Mouse (Mus musculus) CD4-positive, CD25-positive, alpha-beta regulatory T cell, adult 4 months (primary cell): ENCODE data around the gene Ppp1r12b. TPM values are rescaled to one million over a fixed set of nuclear protein-coding genes. Genes with fewer than 3 reads are reported as not detected.

Experiments used
- ATAC-seq: one replicate; pipeline ENCODE4 v1.8.0; 2017
- polyA plus RNA-seq, 2 experiments: library from polyadenylated mRNA; unstranded; fragments of 100-300 nt; shearing (Covaris generic); gene quantifications; one replicate each; pipeline ENCODE4 v1.2.1; 2017

Gene Ppp1r12b
- polyA plus RNA-seq, 2 experiments from 2014 or later = 7.7 to 7.9 TPM

DNA sequence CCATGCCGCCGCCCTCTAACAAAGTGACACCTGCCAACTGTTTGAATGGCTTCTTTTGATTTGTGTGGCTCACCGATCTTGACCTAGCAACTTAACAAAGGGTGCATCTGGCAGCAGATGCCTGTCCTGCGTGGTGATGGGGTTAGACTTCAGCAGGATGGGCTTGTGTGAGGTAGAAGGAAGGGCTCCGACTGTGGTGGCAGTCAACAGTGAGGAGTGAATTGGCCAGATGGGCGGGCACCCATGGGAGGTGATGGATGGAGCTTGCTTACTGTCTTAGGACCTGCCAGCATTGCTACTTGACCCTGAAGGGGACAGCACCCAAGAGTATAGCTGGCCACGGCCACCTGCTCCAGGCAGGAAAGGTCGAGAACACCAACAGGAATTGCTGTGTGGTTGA lies 241.6 kb downstream of the Ppp1r12b start:
- ATAC-seq = no peak

DNA sequence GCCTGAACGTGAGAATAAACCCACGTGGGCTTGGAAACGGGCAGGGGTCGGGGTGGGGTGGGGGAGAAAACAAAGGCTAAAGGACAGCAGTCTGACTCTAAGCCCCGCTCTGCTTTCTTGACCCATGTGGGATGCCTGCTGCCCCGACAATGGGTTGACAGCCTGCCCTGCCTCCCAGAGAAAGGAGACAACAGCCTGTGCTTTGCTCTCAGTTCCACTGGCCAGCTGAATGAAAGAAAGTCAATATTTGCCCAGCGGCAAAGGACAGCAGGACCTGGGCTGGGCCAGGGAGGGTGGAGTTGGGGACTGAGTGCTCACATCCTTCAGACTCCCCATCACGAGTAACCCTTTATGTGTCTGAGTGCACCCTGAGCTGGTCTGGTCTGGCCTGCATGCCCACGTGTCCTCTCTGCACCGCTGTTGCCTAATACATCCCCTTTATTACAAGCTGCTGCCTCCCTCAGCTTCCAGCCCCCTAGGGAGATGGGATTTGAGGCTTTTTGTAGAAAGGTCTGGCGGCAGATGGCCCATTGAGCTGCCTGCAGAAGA lies 242.2 kb downstream of the Ppp1r12b start:
- ATAC-seq = no peak

DNA sequence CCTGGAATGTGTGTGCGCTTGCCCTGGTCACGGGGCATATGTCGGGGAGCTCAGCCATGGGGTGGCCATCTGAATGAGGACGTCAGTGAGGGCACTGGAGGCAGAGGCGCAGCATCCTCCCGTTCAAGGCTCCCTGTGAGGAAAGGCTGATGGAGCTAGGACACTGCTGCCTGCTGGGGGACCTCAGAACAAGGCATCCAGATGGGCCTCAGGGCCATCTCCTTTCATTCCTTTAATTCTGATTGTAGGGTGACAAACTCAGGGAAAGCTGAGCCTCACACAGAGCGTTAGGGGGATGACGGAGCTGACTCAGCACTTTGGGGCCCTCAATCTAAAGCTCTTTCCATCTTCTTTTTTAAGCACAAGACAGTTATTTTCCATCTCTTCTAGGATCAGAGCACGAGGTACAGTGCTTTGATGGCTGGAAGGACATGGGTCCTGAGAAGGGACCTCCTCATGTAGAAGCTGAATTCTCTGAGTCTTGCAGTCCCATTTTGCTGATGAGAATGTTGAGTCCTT lies 242.9 kb downstream of the Ppp1r12b start:
- no peak for ATAC-seq

DNA sequence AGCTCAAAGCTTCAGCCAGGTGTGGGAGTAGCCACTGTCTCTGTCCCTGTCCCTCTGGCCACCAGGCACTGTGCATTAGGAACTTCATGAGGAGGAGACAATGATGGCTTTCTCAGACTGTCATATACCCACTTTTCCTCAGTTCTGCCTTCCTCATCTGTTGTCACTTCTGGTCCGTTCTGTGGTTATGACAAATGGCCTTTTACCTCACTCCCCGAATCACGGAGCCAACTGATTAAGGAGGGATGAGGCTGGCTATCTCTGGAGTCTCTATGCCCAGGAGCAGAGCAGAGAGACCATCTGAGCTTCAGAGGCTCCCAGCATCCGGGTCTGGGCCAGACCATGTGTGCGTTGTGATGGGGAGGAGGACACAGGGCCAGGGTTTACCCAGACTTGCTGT lies 244.1 kb downstream of the Ppp1r12b start:
- no peak for ATAC-seq

DNA sequence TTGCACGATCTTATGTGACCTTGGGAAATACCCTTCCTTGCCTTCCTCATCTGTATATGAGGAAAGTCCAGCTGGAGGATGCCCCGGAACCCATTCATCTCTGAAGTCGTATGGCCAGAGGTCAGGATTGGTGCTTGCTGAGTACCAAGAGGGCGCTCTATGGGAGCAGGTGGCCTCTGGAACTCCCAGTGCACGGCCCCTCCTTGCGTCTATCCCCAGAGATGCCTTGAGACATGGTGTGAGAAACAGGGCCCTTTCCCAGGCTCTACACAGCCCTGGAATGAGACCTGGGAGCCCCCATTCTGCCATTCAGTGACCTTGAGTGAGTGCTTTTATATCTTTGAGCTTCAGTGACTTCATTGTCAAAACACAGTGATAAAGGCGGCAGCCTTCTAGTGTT lies 244.7 kb downstream of the Ppp1r12b start:
- ATAC-seq = no peak

DNA sequence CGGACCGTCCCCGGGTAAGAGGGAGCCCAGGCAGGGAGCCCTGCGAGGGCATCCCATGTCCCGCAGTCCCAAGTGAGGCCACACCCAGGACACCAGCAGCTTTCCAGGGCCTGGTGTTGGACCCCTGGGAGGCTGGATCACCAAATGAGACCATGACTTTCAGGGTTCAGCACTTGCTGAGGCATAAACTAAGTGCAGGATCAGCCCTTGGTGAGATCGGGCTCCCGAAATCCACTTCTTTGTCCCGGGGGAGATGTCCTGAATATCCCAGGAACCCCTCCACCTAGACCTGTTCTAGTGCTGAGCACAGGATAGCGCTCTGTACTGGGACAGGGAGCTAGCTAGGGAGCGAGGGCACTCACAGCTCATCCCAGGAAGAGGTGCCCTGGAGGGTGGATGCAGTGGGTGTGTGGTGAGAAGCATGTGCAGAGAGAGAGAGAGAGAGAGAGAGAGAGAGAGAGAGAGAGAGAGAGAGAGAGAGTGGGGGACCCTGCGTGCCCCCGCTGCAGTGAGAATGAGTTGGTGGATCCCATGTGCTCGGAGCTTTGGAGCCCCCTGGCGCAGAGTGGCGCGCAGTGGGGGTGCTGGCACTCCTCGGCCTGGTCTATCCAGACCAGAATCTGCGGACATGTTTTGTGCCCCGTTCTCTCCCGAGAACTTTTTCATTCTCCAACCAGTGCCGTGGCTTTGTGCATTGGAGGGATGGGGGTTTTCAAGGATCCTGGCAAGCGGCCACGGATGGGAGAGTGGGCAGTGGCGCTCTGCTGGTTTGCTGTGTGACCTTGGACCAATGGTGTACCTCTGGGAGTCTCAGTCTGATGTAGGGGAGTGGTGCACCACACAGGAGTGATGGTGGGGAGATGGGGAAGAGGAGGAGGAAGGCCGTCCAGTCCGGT lies 246.1 kb downstream of the Ppp1r12b start:
- ATAC-seq = no peak

DNA sequence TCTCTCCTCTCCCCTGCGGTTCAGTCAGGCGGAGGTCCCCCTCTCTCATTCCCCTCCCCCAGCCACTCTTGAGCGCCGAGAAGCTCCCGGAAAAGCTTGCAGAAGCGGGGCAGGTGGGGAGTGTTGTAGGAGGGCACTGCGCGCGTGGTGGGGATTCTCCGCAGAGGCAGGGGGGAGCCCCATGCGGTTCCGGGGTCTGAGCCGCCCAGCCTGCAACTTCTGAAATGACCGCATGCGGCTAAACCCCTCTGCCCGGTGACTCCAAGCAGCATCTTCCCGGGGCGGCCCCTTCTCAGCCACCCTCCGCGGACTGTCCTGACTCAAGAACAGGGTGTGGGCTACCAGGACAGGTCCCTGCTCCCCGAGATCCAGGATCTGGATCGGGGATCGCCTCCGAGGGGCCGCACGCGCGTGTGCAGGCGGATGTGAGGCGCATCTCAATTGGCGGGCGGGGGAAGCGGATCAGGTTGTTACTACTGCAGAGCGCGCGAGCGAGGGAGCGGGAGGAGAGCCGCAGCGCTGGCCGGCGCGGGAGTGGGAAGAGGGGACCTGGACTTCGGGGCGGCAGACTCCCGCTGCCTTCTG lies 246.8 kb downstream of the Ppp1r12b start:
- no peak for ATAC-seq

DNA sequence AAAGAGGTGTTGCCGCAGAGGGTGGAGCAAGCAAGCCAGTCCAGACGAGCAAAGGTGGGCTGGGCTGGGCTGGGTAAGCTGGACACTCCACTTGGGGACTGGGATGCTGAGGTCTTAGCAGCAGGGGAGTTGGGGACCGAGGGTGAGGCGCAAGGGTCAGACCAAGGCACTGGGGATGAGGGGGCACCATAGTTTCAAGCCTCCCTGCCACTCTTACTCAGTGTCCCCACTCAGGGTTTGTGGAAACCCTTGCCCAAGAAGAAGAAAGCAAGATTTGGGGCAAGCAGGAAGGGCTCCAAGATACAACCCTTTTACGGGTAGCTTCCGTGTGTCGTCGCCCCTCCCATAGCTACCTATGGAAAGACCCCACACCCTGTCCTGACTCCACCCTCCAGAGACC lies 247.5 kb downstream of the Ppp1r12b start:
- ATAC-seq = no peak

DNA sequence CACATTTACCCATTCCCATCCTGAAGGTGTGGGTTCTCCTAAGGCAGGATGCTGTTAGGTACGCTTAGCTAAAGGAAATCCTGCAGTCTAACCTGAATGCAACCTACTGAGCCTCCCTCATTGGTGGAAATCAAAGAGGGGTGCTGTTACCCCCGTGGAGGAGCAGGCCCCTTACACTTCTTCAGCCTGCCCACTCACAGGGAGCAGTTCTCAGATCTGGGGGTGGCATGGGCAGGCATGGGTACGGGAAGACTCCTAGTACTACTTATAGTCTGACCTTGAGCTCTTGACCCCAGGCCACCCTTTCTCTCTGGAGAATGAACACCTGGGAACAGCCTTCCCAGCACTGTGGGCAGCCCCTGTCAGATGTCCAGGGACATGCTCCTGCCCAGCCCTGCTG lies 248.2 kb downstream of the Ppp1r12b start:
- ATAC-seq = no peak

DNA sequence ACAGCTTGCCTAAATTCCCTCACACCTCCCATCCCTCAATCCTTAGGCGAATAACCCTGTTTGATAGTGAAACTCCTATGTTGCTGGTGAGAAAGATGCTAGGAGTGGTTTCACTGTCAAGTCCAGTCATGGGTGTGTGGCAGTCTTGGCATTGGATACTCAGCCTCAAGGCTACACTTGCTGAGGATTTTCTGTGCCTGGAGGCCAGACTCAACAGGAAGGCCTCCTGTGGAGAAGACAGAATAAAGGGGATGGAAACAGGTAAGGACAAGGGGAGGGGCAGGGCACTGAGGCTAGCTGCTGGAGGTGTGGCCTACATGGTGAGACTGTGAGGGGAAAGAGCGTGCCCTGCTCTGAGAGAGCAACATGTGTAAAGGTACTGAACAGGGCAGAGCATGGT lies 249.2 kb downstream of the Ppp1r12b start:
- ATAC-seq = no peak

Other genes starting within 250 kb of the Ppp1r12b start
- 1 to 10 TPM; 5.6 to 6.3 TPM for gene Ube2t, start 6.6 kb upstream of the Ppp1r12b start, polyA plus RNA-seq
- gene Lgr6, start 149.3 kb upstream of the Ppp1r12b start, polyA plus RNA-seq = under 1 TPM in 1 of 2 experiments, not detected in 1; 0.08 TPM
- 100 to 1,000 TPM; 166 to 302 TPM for gene Ptpn7, start 176.8 kb upstream of the Ppp1r12b start, polyA plus RNA-seq
- 10 to 100 TPM; 11.5 to 13.8 TPM for gene Arl8a, start 190.9 kb upstream of the Ppp1r12b start, polyA plus RNA-seq
- gene Gpr37l1, start 211.7 kb upstream of the Ppp1r12b start, polyA plus RNA-seq = not detected